ENCODE assay signal across 20 mouse cellular contexts in the genomic region with DNA sequence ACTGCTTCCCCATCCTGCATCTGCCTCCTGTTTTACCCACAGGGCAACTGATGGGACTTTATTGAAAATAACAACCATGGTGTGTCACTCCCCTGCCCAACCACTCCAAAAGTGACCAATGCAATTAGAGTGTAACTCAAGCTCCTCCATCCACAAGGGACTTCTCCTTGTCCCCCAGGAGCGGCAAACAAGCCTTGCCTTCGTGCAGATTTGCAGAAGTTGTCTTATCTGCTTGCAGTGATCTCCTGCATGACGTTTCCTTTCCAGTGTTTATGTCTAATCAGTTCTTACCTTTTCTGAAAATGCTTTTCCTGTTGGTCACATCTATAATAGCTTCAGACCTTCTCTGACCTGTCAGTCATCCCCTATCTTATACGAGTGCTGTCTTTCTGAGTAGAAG.
DNase-seq lines count a peak whose midpoint lies in the region; ATAC-seq lines count a peak whose summit lies in the region.
"Had no signal": no experiment of that assay in that cellular context is flagged by ENCODE, and none has a peak within 500 bp of the region (broad histone marks: within the 10 kb centered on the region; RNA-seq: fewer than 3 reads in every experiment).

No protein-coding gene starts in this region.

- DNase-seq in CD4-positive, CD25-positive, alpha-beta regulatory T cell, adult 2 months (ENCODE audit: low read depth, low spot score): peak; percentile 36
- peak; percentile 9 for DNase-seq in naive thymus-derived CD4-positive, alpha-beta T cell, adult 2 months (ENCODE audit: low read depth)
- no peak for DNase-seq in retina, embryonic 14.5 days (ENCODE audit: low spot score)
- no peak for DNase-seq in urinary bladder, postnatal 4 days (ENCODE audit: low spot score in 2 of 2)
- DNase-seq: adrenal gland, adult 8-10 months; adrenal gland, postnatal 14 days; adrenal gland, postnatal 36 days; B cell, adult 2 months; cerebellum, adult 11-12 months; cerebellum, adult 2 months; cerebellum, adult 9-10 months; cerebellum, postnatal 10 days; cerebellum, postnatal 25 days; embryo, embryonic 11 days had no signal

- no peak for ATAC-seq in CD4-positive, CD25-positive, alpha-beta regulatory T cell, adult 4 months
- ATAC-seq in hematopoietic stem cell, adult 5-6 weeks (replicated peaks in 1 of 2; ENCODE audit: insufficient read depth in 1 of 2, low FRiP score in 2 of 2, low TSS enrichment in 1 of 2, low read depth in 1 of 2, poor library complexity in 2 of 2, severe bottlenecking in 2 of 2): peak; percentile 47 to 54
- ATAC-seq: activated CD4-positive, CD25-positive, alpha-beta regulatory T cell, adult 4 months; forebrain, embryonic 14.5 days; forebrain, embryonic 16.5 days; Patski had no signal

Comparison
In these comparisons a context has a peak if more than half of its experiments do, and no peak if none do; other contexts are left out.
1. DNase-seq: peak in CD4-positive, CD25-positive, alpha-beta regulatory T cell, adult 2 months (single experiment) and naive thymus-derived CD4-positive, alpha-beta T cell, adult 2 months (single experiment); none in retina, embryonic 14.5 days (single experiment) and urinary bladder, postnatal 4 days (0 of 2).